18 mouse cellular contexts compared by ENCODE assay signal in genomic region chr16:52145552-52145951, GRCm38 (mm10).
"Had no signal": no experiment of that assay in that cellular context is flagged by ENCODE, and none has a peak within 500 bp of the region (broad histone marks: within the 10 kb centered on the region; RNA-seq: fewer than 3 reads in every experiment).

No protein-coding gene starts in this region.

- H3K27ac ChIP-seq: liver, embryonic 15.5 days; midbrain, embryonic 10.5 days; midbrain, embryonic 13.5 days had no signal

- ATAC-seq: inflammation-experienced regulatory T-cells, adult 6 months; intestine, embryonic 16.5 days; lung, postnatal 0 days; midbrain, embryonic 13.5 days; midbrain, embryonic 16.5 days had no signal

- H3K27me3 ChIP-seq: liver, embryonic 15.5 days; megakaryocyte, embryonic 14.5 days; midbrain, embryonic 13.5 days had no signal

- H3K4me2 ChIP-seq: liver, embryonic 15.5 days; lung, embryonic 14.5 days; midbrain, embryonic 13.5 days had no signal

- DNase-seq: kidney, adult 18-20 months; kidney, adult 9 months; kidney, postnatal 14 days; kidney, postnatal 4 days; lung, embryonic 14.5 days; right cerebral cortex, adult 18-20 months; right cerebral cortex, postnatal 14 days; right cerebral cortex, postnatal 4 days; thymus, adult 18-20 months; thymus, postnatal 36 days had no signal

- H3K4me3 ChIP-seq: liver, embryonic 15.5 days; midbrain, embryonic 10.5 days; midbrain, embryonic 13.5 days had no signal

- H3K9me3 ChIP-seq: liver, embryonic 15.5 days; megakaryocyte, embryonic 14.5 days; midbrain, embryonic 10.5 days; midbrain, embryonic 13.5 days had no signal

- H3K4me1 ChIP-seq: liver, embryonic 15.5 days; midbrain, embryonic 10.5 days had no signal

- H3K9ac ChIP-seq: liver, embryonic 15.5 days; lung, embryonic 14.5 days; midbrain, embryonic 13.5 days had no signal
